Mouse (Mus musculus) embryonic facial prominence, embryonic 11.5 days (tissue): ENCODE data around the gene Eml4. TPM values are rescaled to one million over a fixed set of nuclear protein-coding genes. Genes with fewer than 3 reads are reported as not detected.

ENCODE experiments used
- ATAC-seq: fragments of 200-750 bp; cut with Nextera tagmentation; replicated peaks from 2 replicates; pipeline ENCODE4 v1.8.0; 2017; ENCODE audit warnings: low read depth; ENCODE audit not compliant: insufficient number of reproducible peaks, low FRiP score, low TSS enrichment
- DNase-seq: peaks from one replicate; pipeline ENCODE4 v3.0.0-alpha.2; 2015; ENCODE audit warnings: low spot score
- H3K27ac ChIP-seq: fragments of 300-500 bp; sonication (generic); replicated peaks from 2 replicates; pipeline ENCODE4 v1.5.1; 2014; ENCODE audit warnings: mild to moderate bottlenecking, low read depth, low read length, control low read depth
- H3K27me3 ChIP-seq: fragments of 300-500 bp; sonication (generic); 2 replicates; pipeline ENCODE4 v1.6.1; 2014; ENCODE audit warnings: mild to moderate bottlenecking, low read length, moderate library complexity, mixed read lengths; ENCODE audit not compliant: control insufficient read depth, insufficient read depth
- H3K36me3 ChIP-seq: fragments of 300-500 bp; sonication (generic); replicated peaks from 2 replicates; pipeline ENCODE4 v1.6.1; 2014; ENCODE audit warnings: low read depth, mild to moderate bottlenecking, low read length, moderate library complexity, mixed read lengths; ENCODE audit not compliant: control insufficient read depth, insufficient read depth
- H3K4me1 ChIP-seq: fragments of 300-500 bp; sonication (generic); 2 replicates; pipeline ENCODE4 v1.6.1; 2014; ENCODE audit warnings: low read length, mixed read lengths; ENCODE audit not compliant: control insufficient read depth, insufficient read depth
- H3K4me2 ChIP-seq: fragments of 300-500 bp; sonication (generic); 2 replicates; pipeline ENCODE4 v1.6.1; 2014; ENCODE audit warnings: low read depth, mild to moderate bottlenecking, control low read depth, low read length, moderate library complexity
- H3K4me3 ChIP-seq: fragments of 300-500 bp; sonication (generic); 2 replicates; pipeline ENCODE4 v1.5.1; 2014; ENCODE audit warnings: low read depth, low read length, control low read depth
- H3K9ac ChIP-seq: fragments of 300-500 bp; sonication (generic); replicated peaks from 2 replicates; pipeline ENCODE4 v1.6.1; 2014; ENCODE audit warnings: mild to moderate bottlenecking, control low read depth, low read length
- H3K9me3 ChIP-seq: fragments of 300-500 bp; sonication (generic); replicated peaks from 2 replicates; pipeline ENCODE4 v1.6.1; 2016; ENCODE audit warnings: mild to moderate bottlenecking, low read length, inconsistent platforms, mixed read lengths; ENCODE audit not compliant: control insufficient read depth
- WGBS: fragments of 180-500 bp; shearing (Covaris S2); extraction: QIAGEN DNeasy Blood & Tissue Kit; methylation state at CpG from one replicate; pipeline ENCODE4 v1.1.7; 2014; 5-methylcytosine and 5-hydroxymethylcytosine counted together
- polyA plus RNA-seq: library from polyadenylated mRNA; unstranded; fragments of >200 nt; fragmentation: Nextera tagmentation; extraction: Ambion mirVana; gene quantifications from 2 replicates; pipeline ENCODE4 v1.2.1, GENCODE M21; 2014

Eml4 gene
- polyA plus RNA-seq, 1 experiment from 2014 or later: 65.6 TPM

DNA sequence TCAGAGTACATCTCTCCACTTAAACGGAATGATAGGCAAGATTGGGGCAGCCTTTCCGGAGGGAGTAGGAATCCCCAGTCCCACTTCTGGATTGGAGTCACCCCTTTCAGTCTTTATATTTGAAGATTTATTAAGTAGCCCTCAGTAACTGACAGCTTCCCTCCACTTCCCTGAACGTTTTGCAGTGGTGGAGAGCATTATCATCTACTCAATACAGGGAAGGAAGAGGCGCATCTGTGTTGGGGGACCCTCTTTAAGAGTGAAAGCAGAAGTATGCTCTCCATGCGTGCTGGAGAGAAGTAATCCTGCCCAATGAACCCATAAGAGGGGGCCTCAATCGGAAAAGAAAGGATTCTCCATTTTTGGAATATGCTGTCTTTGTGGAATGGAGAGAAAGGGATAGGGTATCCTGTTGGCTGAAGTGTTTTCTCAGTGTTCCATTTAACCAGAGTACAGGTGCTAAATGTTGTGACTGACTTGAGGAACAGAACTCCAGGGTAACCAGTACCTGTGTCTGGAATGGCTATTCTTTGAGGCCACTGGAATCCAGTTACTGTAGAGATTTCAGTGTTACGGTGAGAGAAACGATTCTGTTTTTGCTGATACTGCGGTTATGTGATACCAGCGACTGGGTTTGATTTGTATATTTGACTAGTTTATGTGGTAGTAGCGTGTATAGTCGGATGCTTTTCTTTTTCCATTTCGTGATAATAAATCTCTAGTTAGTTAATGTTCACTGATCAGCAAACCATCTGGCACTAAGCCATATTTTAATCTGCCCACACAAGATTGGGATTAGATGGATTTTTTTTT lies 1.1 kb downstream of the Eml4 start:
- no peaks in the 10 kb centered on the region; the same call in 1 of the 2 replicates for H3K4me1 ChIP-seq
- H3K4me2 ChIP-seq: peak overlapping the region; percentile 61
- no peaks in the 10 kb centered on the region for H3K9me3 ChIP-seq
- no peaks in the 10 kb centered on the region for H3K27me3 ChIP-seq
- H3K4me3 ChIP-seq: peak overlapping the region; percentile 96
- no peaks in the 10 kb centered on the region for H3K36me3 ChIP-seq
- H3K27ac ChIP-seq: peak overlapping the region; percentile 87
- 11% methylated on average over 13 of the region's 13 CpGs for WGBS
- H3K9ac ChIP-seq: peak overlapping the region; percentile 92
- no peak; the same call in 1 of the 2 replicates for ATAC-seq
- peak; percentile 26 for DNase-seq

DNA sequence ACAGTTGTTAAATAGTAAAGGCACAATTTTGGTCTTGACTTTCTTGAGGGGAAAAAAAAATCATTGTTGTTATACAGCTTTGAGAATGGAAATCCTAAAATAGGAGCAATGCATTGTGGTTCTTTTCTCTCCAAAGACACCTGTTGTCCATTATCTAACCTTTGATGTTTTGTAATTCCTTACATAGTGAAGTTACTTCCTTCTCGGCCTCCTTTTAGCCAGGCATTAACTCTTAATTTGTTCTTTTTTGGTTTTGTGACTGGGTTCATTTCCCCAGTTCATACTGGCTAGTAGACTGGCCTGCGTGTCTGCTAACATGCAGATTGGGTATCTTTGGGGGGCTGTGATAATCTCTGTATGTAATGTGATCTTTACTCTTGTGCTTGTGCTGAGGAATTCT lies 1.7 kb downstream of the Eml4 start:
- DNase-seq (peak; percentile 80), ATAC-seq (no peak)
- H3K4me2 ChIP-seq: peak overlapping the region; percentile 61; the same call in 1 of the 2 replicates
- H3K27ac ChIP-seq: 0 out of 2 replicates have a peak overlapping the region, but pooled peaks have one; percentile 23
- no peaks in the 10 kb centered on the region; the same call in 1 of the 2 replicates for H3K4me1 ChIP-seq
- no peak overlapping the region for H3K9ac ChIP-seq
- H3K9me3 ChIP-seq: no peaks in the 10 kb centered on the region
- no peaks in the 10 kb centered on the region for H3K36me3 ChIP-seq
- peak overlapping the region; percentile 96 for H3K4me3 ChIP-seq
- no peaks in the 10 kb centered on the region for H3K27me3 ChIP-seq
- 2% methylated on average over 2 of the region's 2 CpGs for WGBS

DNA sequence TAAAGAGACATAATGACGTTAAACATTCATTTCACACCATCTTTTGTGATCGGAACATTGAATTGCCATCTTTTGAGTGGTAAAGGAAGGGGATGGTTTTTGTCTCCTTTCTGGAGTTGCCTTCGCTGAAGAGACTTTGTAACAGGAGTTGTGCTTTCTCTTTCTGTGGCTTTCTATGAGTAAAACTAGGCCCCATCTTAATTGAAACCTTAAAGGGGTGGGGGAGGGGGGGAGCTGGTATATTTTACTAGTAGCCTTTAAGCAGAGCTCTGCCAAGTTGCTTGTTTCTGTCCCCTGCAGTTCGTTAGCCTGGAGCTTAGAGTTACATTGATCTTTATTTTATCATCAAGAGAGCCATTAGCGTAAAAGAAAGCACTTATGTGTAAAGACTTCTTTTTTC lies 2.3 kb downstream of the Eml4 start:
- peak overlapping the region; percentile 96 for H3K4me3 ChIP-seq

DNA sequence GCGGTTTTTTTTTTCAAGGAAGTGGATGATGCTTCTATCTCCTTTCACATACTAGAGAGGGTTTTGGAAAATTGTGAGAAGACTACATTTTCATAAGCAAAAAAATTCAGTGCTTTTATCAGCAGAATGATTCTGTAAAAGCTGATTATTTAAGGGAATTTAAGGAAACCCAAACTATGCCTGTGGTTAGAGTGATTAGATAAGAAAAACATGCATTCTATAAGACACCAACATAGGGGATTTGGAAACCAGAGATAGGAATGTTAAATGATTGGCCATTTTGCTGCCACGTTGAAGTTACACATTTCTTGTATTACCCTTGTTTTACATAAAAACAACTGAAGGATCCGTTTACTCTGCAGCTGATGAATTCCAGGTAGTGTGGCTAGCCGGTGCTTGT lies 2.7 kb downstream of the Eml4 start:
- Histone ChIP-seq H3K4me3 (no peak overlapping the region), H3K27me3 (no peaks in the 10 kb centered on the region), H3K9ac (no peak overlapping the region), H3K9me3 (no peaks in the 10 kb centered on the region), H3K4me2 (0 out of 2 replicates have a peak overlapping the region, but pooled peaks have one; percentile 11), H3K36me3 (no peaks in the 10 kb centered on the region), H3K27ac (no peak overlapping the region), H3K4me1 (no peaks in the 10 kb centered on the region; the same call in 1 of the 2 replicates)
- ATAC-seq (no peak), DNase-seq (peak; percentile 32)
- WGBS: 24% methylated on average over 4 of the region's 4 CpGs

More for the DNA sequence above, 2.3 kb downstream of the Eml4 start:
- Histone ChIP-seq H3K4me1 (no peaks in the 10 kb centered on the region; the same call in 1 of the 2 replicates), H3K27me3 (no peaks in the 10 kb centered on the region), H3K9me3 (no peaks in the 10 kb centered on the region), H3K4me2 (peak overlapping the region; percentile 29; the same call in 1 of the 2 replicates), H3K36me3 (no peaks in the 10 kb centered on the region), H3K27ac (0 out of 2 replicates have a peak overlapping the region, but pooled peaks have one; percentile 23), H3K9ac (no peak overlapping the region)
- DNase-seq: peak; percentile 76
- 11% methylated on average over 5 of the region's 5 CpGs for WGBS
- ATAC-seq: no peak

DNA sequence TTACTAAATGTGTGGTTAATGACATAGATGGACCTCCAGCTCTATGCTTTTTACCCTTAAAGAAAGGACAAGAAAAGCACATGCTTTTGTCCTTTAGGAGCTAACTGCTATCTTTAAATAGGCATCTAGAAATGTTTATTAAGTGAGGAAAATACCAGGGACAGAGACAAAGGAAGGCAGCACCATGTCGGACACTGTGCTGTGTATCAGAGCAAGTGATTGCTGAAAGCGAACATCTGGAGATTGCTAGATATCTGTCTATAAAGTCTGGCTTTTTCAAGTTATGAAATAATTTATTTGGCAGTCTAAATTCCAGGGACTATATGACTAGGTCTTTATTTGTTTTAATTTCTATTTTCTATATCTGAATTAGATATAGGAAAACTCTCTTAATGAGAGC lies 4.8 kb downstream of the Eml4 start:
- no peaks in the 10 kb centered on the region; the same call in 1 of the 2 replicates for H3K4me1 ChIP-seq
- 91% methylated on average over 2 of the region's 2 CpGs for WGBS
- no peak overlapping the region for H3K4me2 ChIP-seq
- no peak overlapping the region for H3K9ac ChIP-seq
- no peaks in the 10 kb centered on the region for H3K9me3 ChIP-seq
- ATAC-seq (no peak), DNase-seq (no peak)
- no peak overlapping the region for H3K4me3 ChIP-seq
- no peaks in the 10 kb centered on the region for H3K27me3 ChIP-seq
- no peaks in the 10 kb centered on the region for H3K36me3 ChIP-seq
- no peak overlapping the region for H3K27ac ChIP-seq

DNA sequence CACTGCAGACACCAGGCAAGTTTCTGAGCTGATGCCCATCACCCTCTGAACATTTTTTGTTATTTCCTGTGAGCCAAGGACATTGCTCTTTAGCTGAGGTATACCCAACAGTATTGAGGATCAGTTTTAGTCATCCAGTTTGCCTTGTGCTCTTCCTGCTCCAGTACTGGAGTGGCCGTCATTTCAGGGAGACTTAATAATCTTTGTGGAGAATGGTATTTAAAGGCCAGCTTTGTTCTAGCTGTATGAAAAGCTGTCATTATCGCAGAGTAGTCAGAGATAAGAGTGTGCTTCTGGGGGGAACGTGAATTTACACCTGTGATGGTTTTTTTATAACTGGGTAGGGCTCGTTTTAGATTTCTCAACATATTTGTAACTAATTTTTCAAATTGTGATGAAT lies 9.2 kb downstream of the Eml4 start:
- 86% methylated on average over 4 of the region's 4 CpGs for WGBS

DNA sequence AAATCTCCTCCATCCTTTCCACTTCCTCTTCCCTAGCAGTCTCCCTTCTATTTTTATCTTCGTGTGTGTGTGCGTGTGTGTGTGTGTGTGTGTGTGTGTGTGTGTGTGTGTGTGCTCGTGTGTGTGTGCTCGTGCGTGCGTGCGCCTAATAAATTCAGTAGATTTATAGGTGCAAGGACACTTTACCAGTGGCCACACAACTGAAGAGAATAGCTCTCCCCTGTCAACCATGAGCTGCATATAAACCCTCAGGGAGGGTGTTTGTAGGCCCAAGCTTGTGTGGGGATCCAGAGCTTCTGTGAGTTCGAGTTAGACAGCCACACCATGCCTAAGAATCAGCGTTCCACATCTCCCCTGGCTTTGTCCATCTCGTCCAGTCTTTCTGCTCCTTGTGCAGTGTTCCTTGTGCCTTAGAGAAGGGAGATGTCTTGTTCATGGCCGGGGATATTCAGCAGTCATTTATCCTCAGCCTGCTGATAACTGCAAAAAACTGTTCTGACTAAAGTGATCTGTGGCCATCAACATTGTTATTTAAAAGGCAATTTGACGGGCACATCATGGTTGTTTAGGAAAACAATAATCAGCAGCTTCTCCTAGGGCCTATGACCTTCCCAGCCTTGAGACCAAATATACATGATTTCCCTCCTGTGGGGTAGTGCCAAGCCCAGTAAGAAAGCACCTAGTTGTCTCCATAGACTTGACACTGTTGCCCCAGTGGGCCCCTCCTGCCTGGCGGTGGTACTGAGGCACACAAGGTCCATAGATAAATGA lies 10.2 kb downstream of the Eml4 start:
- ATAC-seq (no peak), DNase-seq (no peak)
- Histone ChIP-seq H3K36me3 (no peaks in the 10 kb centered on the region), H3K4me2 (no peak overlapping the region), H3K9ac (no peak overlapping the region), H3K27me3 (no peaks in the 10 kb centered on the region), H3K27ac (no peak overlapping the region), H3K4me3 (no peak overlapping the region), H3K4me1 (no peaks in the 10 kb centered on the region; the same call in 1 of the 2 replicates), H3K9me3 (no peaks in the 10 kb centered on the region)
- WGBS: 90% methylated on average over 13 of the region's 13 CpGs

More for the DNA sequence above, 9.2 kb downstream of the Eml4 start:
- Histone ChIP-seq H3K4me2 (no peak overlapping the region), H3K4me3 (no peak overlapping the region), H3K27me3 (no peaks in the 10 kb centered on the region), H3K36me3 (no peaks in the 10 kb centered on the region), H3K27ac (no peak overlapping the region), H3K9me3 (no peaks in the 10 kb centered on the region), H3K4me1 (no peaks in the 10 kb centered on the region), H3K9ac (no peak overlapping the region)
- DNase-seq: no peak
- no peak for ATAC-seq
